In genomic region chr8:83066076-83066475, GRCm38 (mm10) we compare ENCODE assay signal across 27 mouse cellular contexts.
DNase-seq lines count a peak whose midpoint lies in the region; ATAC-seq lines count a peak whose summit lies in the region.
"Had no signal": no experiment of that assay in that cellular context is flagged by ENCODE, and none has a peak within 500 bp of the region (broad histone marks: within the 10 kb centered on the region; RNA-seq: fewer than 3 reads in every experiment).

No protein-coding gene starts in this region.

- DNase-seq in cerebellum, postnatal 4 days (ENCODE audit: low spot score in 2 of 2): no peak
- DNase-seq in midbrain, embryonic 11.5 days (ENCODE audit: low spot score, missing footprints): peak; percentile 71
- no peak for DNase-seq in midbrain, embryonic 10.5 days (ENCODE audit: low spot score)
- DNase-seq in cerebellum, postnatal 10 days: peak; percentile 45 to 46
- no peak for DNase-seq in T-cell, adult 2 months (ENCODE audit: low spot score)
- DNase-seq in forebrain, embryonic 10.5 days (ENCODE audit: extremely low spot score, low spot score): no peak
- DNase-seq: adrenal gland, adult 2 months; heart, postnatal 36 days; kidney, adult 2 months; kidney, postnatal 25 days; lung, adult 18-20 months; lung, postnatal 14 days; retina, postnatal 1 day; right cerebral cortex, postnatal 25 days had no signal

- H3K27ac ChIP-seq in midbrain, embryonic 11.5 days (ENCODE audit: low read depth, low read length): no peak overlapping the region
- no peak overlapping the region for H3K27ac ChIP-seq in midbrain, embryonic 10.5 days (replicated peaks)
- no peak overlapping the region for H3K27ac ChIP-seq in forebrain, embryonic 10.5 days
- H3K27ac ChIP-seq: embryonic facial prominence, embryonic 12.5 days; heart, embryonic 15.5 days; hindbrain, embryonic 14.5 days; layer of hippocampus, adult 2 months; limb, embryonic 13.5 days; liver, embryonic 12.5 days; midbrain, embryonic 15.5 days; neural tube, embryonic 12.5 days had no signal

- no peaks in the 10 kb centered on the region for H3K9me3 ChIP-seq in midbrain, embryonic 11.5 days (ENCODE audit: control insufficient read depth, low read length)
- no peaks in the 10 kb centered on the region for H3K9me3 ChIP-seq in midbrain, embryonic 10.5 days (replicated peaks)
- H3K9me3 ChIP-seq in forebrain, embryonic 10.5 days: no peaks in the 10 kb centered on the region
- H3K9me3 ChIP-seq: embryonic facial prominence, embryonic 12.5 days; heart, embryonic 15.5 days; limb, embryonic 13.5 days; liver, embryonic 12.5 days; megakaryocyte, embryonic 14.5 days; midbrain, embryonic 15.5 days; neural tube, embryonic 12.5 days had no signal

- no peak overlapping the region for H3K9ac ChIP-seq in midbrain, embryonic 11.5 days (ENCODE audit: low read length)
- H3K9ac ChIP-seq: embryonic facial prominence, embryonic 12.5 days; heart, embryonic 15.5 days; hindbrain, embryonic 14.5 days; limb, embryonic 13.5 days; liver, embryonic 12.5 days; midbrain, embryonic 15.5 days; neural tube, embryonic 12.5 days had no signal

- ATAC-seq in cerebellum, adult (ENCODE audit: insufficient number of reproducible peaks, low FRiP score, low TSS enrichment): peak; percentile 49
- ATAC-seq in midbrain, embryonic 11.5 days (ENCODE audit: low FRiP score): no peak
- no peak for ATAC-seq in erythroid progenitor cell, adult 5-6 weeks (replicated peaks; ENCODE audit: low FRiP score, poor library complexity, severe bottlenecking)
- ATAC-seq: forebrain, embryonic 14.5 days; inflammation-experienced regulatory T-cells, adult 6 months; liver, embryonic 12.5 days; midbrain, embryonic 15.5 days had no signal

- no peaks in the 10 kb centered on the region for H3K27me3 ChIP-seq in midbrain, embryonic 11.5 days (ENCODE audit: control insufficient read depth, insufficient read depth, low read length)
- no peaks in the 10 kb centered on the region for H3K27me3 ChIP-seq in midbrain, embryonic 10.5 days (ENCODE audit: low read depth, poor library complexity, severe bottlenecking)
- no peaks in the 10 kb centered on the region for H3K27me3 ChIP-seq in forebrain, embryonic 10.5 days (ENCODE audit: poor library complexity, severe bottlenecking)
- H3K27me3 ChIP-seq: embryonic facial prominence, embryonic 12.5 days; heart, embryonic 15.5 days; limb, embryonic 13.5 days; liver, embryonic 12.5 days; megakaryocyte, embryonic 14.5 days; midbrain, embryonic 15.5 days; neural tube, embryonic 12.5 days had no signal

- H3K4me3 ChIP-seq in midbrain, embryonic 11.5 days (ENCODE audit: low read depth, low read length): no peak overlapping the region
- no peak overlapping the region for H3K4me3 ChIP-seq in midbrain, embryonic 10.5 days
- no peak overlapping the region for H3K4me3 ChIP-seq in forebrain, embryonic 10.5 days
- H3K4me3 ChIP-seq: embryonic facial prominence, embryonic 12.5 days; heart, embryonic 15.5 days; layer of hippocampus, adult 2 months; limb, embryonic 13.5 days; liver, embryonic 12.5 days; megakaryocyte, embryonic 14.5 days; midbrain, embryonic 15.5 days; neural tube, embryonic 12.5 days had no signal

- H3K36me3 ChIP-seq in midbrain, embryonic 11.5 days (ENCODE audit: control insufficient read depth, insufficient read depth, low read length): no peaks in the 10 kb centered on the region
- H3K36me3 ChIP-seq in midbrain, embryonic 10.5 days: no peaks in the 10 kb centered on the region
- no peaks in the 10 kb centered on the region for H3K36me3 ChIP-seq in forebrain, embryonic 10.5 days (replicated peaks)
- H3K36me3 ChIP-seq: embryonic facial prominence, embryonic 12.5 days; heart, embryonic 15.5 days; limb, embryonic 13.5 days; liver, embryonic 12.5 days; midbrain, embryonic 15.5 days; neural tube, embryonic 12.5 days had no signal

- 91% methylated on average over 6 of the region's 6 CpGs for WGBS in midbrain, embryonic 11.5 days
- WGBS in midbrain, embryonic 10.5 days: 90% methylated on average over 6 of the region's 6 CpGs
- 90% methylated on average over 6 of the region's 6 CpGs for WGBS in forebrain, embryonic 10.5 days

- H3K4me2 ChIP-seq in midbrain, embryonic 11.5 days: no peak overlapping the region
- H3K4me2 ChIP-seq: embryonic facial prominence, embryonic 12.5 days; heart, embryonic 15.5 days; hindbrain, embryonic 14.5 days; limb, embryonic 13.5 days; liver, embryonic 12.5 days; midbrain, embryonic 15.5 days; neural tube, embryonic 12.5 days had no signal

- no peaks in the 10 kb centered on the region for H3K4me1 ChIP-seq in midbrain, embryonic 11.5 days (ENCODE audit: control insufficient read depth, insufficient read depth, low read length)
- H3K4me1 ChIP-seq in midbrain, embryonic 10.5 days: no peaks in the 10 kb centered on the region
- H3K4me1 ChIP-seq in forebrain, embryonic 10.5 days: no peaks in the 10 kb centered on the region
- H3K4me1 ChIP-seq: embryonic facial prominence, embryonic 12.5 days; limb, embryonic 13.5 days; liver, embryonic 12.5 days; midbrain, embryonic 15.5 days; neural tube, embryonic 12.5 days had no signal

Comparison
In these comparisons a context has a peak if more than half of its experiments do, and no peak if none do; other contexts are left out.
1. DNase-seq: peak in midbrain, embryonic 11.5 days (single experiment) and cerebellum, postnatal 10 days (2 of 2); none in cerebellum, postnatal 4 days (0 of 2), midbrain, embryonic 10.5 days (single experiment), T-cell, adult 2 months (single experiment) and forebrain, embryonic 10.5 days (single experiment).